7 mouse cellular contexts compared by ENCODE assay signal in the genomic region with DNA sequence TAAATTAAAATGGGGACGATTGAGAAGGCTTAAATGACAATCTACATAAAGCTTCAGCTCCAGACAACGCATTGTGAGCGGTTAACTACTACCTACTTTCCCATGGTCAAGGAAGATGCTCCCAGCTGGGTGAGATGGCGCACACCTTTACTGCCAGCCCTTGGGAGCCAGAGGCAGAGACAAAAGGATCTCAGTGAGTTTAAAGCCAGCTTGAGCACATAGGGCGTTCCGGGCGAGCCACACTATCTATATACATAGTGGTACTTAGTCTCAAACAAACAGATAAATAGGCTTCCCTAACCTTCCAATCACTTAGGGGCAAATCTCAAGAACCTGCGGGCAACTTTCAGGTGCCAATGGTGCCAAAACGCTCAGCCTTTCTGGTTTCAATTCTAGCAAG. TPM values are rescaled to one million over a fixed set of nuclear protein-coding genes. Genes with fewer than 3 reads are reported as not detected.
DNase-seq lines count a peak whose midpoint lies in the region; ATAC-seq and TF ChIP-seq lines count a peak whose summit lies in the region.

No protein-coding gene starts in this region.

- no peak for TF ChIP-seq POLR2A in spleen, adult 2 months (IDR thresholded peaks at IDR 0.05; ENCODE audit: low read depth, low read length)

- peak; percentile 48 for ATAC-seq in erythroid progenitor cell, adult 5-6 weeks (replicated peaks; ENCODE audit: low FRiP score, poor library complexity, severe bottlenecking)
- peak; percentile 52 for ATAC-seq in liver, embryonic 11.5 days (replicated peaks; ENCODE audit: low FRiP score)

- H3K27ac ChIP-seq in spleen, adult 2 months (ENCODE audit: insufficient read depth, low read length), result no peak overlapping the region
- peak overlapping the region; percentile 79 for H3K27ac ChIP-seq in liver, embryonic 11.5 days (ENCODE audit: low read depth, low read length)

- DNase-seq in spleen, adult 2 months (ENCODE audit: low read depth in 1 of 2, low spot score in 2 of 2), result no peak
- DNase-seq in spleen, postnatal 4 days (ENCODE audit: low spot score in 2 of 2), result no peak
- DNase-seq in liver, embryonic 11.5 days (ENCODE audit: low spot score), result no peak
- DNase-seq in natural killer cell, adult 2 months (ENCODE audit: low spot score in 2 of 2), result no peak
- DNase-seq in urinary bladder, adult 2 months (ENCODE audit: low spot score), result no peak
- DNase-seq in testis, postnatal 10 days (ENCODE audit: low spot score), result no peak

- H3K36me3 ChIP-seq in spleen, adult 2 months (ENCODE audit: control insufficient read depth, insufficient read depth, low read length), result peaks cover 14% of the 10 kb centered on the region
- H3K36me3 ChIP-seq in liver, embryonic 11.5 days (ENCODE audit: control insufficient read depth, insufficient read depth, low read length), result no peaks in the 10 kb centered on the region

- H3K4me3 ChIP-seq in spleen, adult 2 months (ENCODE audit: extremely low read depth, insufficient read depth, insufficient read length), result peak overlapping the region; percentile 93
- peak overlapping the region; percentile 77 for H3K4me3 ChIP-seq in liver, embryonic 11.5 days (ENCODE audit: low read depth, low read length)

- WGBS in spleen, adult 2 months, result 27% methylated on average over 9 of the region's 9 CpGs
- 17% methylated on average over 9 of the region's 9 CpGs for WGBS in liver, embryonic 11.5 days

- H3K4me1 ChIP-seq in spleen, adult 2 months (ENCODE audit: control insufficient read depth, insufficient read depth, insufficient read length), result peaks cover 3% of the 10 kb centered on the region; the same call in 1 of the 2 replicates
- H3K4me1 ChIP-seq in liver, embryonic 11.5 days (replicated peaks; ENCODE audit: control insufficient read depth, insufficient read depth, low read length), result peaks cover 14% of the 10 kb centered on the region

- peak overlapping the region; percentile 81 for H3K4me2 ChIP-seq in liver, embryonic 11.5 days

- TF ChIP-seq CTCF in spleen, adult 2 months (IDR thresholded peaks at IDR 0.05; ENCODE audit: extremely low read depth, insufficient read depth, insufficient read length, insufficient replicate concordance), result no peak

- no peaks in the 10 kb centered on the region for H3K9me3 ChIP-seq in liver, embryonic 11.5 days (ENCODE audit: control insufficient read depth, low read length)

- no peaks in the 10 kb centered on the region for H3K27me3 ChIP-seq in spleen, adult 2 months (ENCODE audit: control insufficient read depth, insufficient read depth, low read length)
- no peaks in the 10 kb centered on the region for H3K27me3 ChIP-seq in liver, embryonic 11.5 days (replicated peaks; ENCODE audit: control insufficient read depth, insufficient read depth, low read length)

- H3K9ac ChIP-seq in liver, embryonic 11.5 days (ENCODE audit: low read depth, low read length), result peak overlapping the region; percentile 73

RNA-seq across cellular contexts. Expression of gene Pam16, which starts 0.7 kb away (rescaled TPM):
- polyA plus RNA-seq in spleen, adult 2 months (2012; rRNA removed), result 8.2 and 9.5 TPM in 2 replicates
- total RNA-seq in erythroid progenitor cell, adult 5-6 weeks (2015; ENCODE audit: low replicate concordance), result 9.4 and 16.8 TPM in 2 replicates
- total RNA-seq in erythroid progenitor cell, adult 5-6 weeks (2017; ENCODE audit: low replicate concordance), result 3.9 and 9.6 TPM in 2 replicates
- 110 and 116 TPM in 2 replicates for polyA plus RNA-seq in liver, embryonic 11.5 days (2014; fragmentation: Nextera tagmentation; extraction: Ambion mirVana)
- 57.5 and 64.8 TPM in 2 replicates for polyA plus RNA-seq in urinary bladder, adult 2 months (2012; rRNA removed)

RNA-seq across cellular contexts. Expression of gene Vasn, which starts 15.7 kb away (rescaled TPM):
- 23.6 and 31.3 TPM in 2 replicates for polyA plus RNA-seq in spleen, adult 2 months (2012; rRNA removed)
- total RNA-seq in erythroid progenitor cell, adult 5-6 weeks (2015; ENCODE audit: low replicate concordance), result not detected in 2 replicates
- not detected in 2 replicates for total RNA-seq in erythroid progenitor cell, adult 5-6 weeks (2017; ENCODE audit: low replicate concordance)
- 9.3 and 9.4 TPM in 2 replicates for polyA plus RNA-seq in liver, embryonic 11.5 days (2014; fragmentation: Nextera tagmentation; extraction: Ambion mirVana)
- 26.6 and 28.5 TPM in 2 replicates for polyA plus RNA-seq in urinary bladder, adult 2 months (2012; rRNA removed)

RNA-seq across cellular contexts. Expression of gene Dnaja3, which starts 15.7 kb away (rescaled TPM):
- 11.0 and 12.1 TPM in 2 replicates for polyA plus RNA-seq in spleen, adult 2 months (2012; rRNA removed)
- total RNA-seq in erythroid progenitor cell, adult 5-6 weeks (2015; ENCODE audit: low replicate concordance), result 10.1 and 12.6 TPM in 2 replicates
- total RNA-seq in erythroid progenitor cell, adult 5-6 weeks (2017; ENCODE audit: low replicate concordance), result 10.9 and 14.3 TPM in 2 replicates
- 104 and 111 TPM in 2 replicates for polyA plus RNA-seq in liver, embryonic 11.5 days (2014; fragmentation: Nextera tagmentation; extraction: Ambion mirVana)
- polyA plus RNA-seq in urinary bladder, adult 2 months (2012; rRNA removed), result 36.6 and 37.9 TPM in 2 replicates

RNA-seq across cellular contexts. Expression of gene Glis2, which starts 29.6 kb away (rescaled TPM):
- 11.9 and 14.1 TPM in 2 replicates for polyA plus RNA-seq in spleen, adult 2 months (2012; rRNA removed)
- not detected in 2 replicates for total RNA-seq in erythroid progenitor cell, adult 5-6 weeks (2015; ENCODE audit: low replicate concordance)
- not detected in 2 replicates for total RNA-seq in erythroid progenitor cell, adult 5-6 weeks (2017; ENCODE audit: low replicate concordance)
- 10.8 and 11.7 TPM in 2 replicates for polyA plus RNA-seq in liver, embryonic 11.5 days (2014; fragmentation: Nextera tagmentation; extraction: Ambion mirVana)
- 40.3 and 43.3 TPM in 2 replicates for polyA plus RNA-seq in urinary bladder, adult 2 months (2012; rRNA removed)

RNA-seq across cellular contexts. Expression of gene Coro7, which starts 55.5 kb away (rescaled TPM):
- 150 and 191 TPM in 2 replicates for polyA plus RNA-seq in spleen, adult 2 months (2012; rRNA removed)
- total RNA-seq in erythroid progenitor cell, adult 5-6 weeks (2015; ENCODE audit: low replicate concordance), result 19.8 and 36.5 TPM in 2 replicates
- 7.3 and 14.8 TPM in 2 replicates for total RNA-seq in erythroid progenitor cell, adult 5-6 weeks (2017; ENCODE audit: low replicate concordance)
- polyA plus RNA-seq in liver, embryonic 11.5 days (2014; fragmentation: Nextera tagmentation; extraction: Ambion mirVana), result 17.4 and 18.7 TPM in 2 replicates
- 32.6 and 33.5 TPM in 2 replicates for polyA plus RNA-seq in urinary bladder, adult 2 months (2012; rRNA removed)
